Mouse (Mus musculus) monocyte, adult 5-6 weeks (primary cell): ENCODE measurements around the gene Pafah1b2. TPM values are rescaled to one million over a fixed set of nuclear protein-coding genes. Genes with fewer than 3 reads are reported as not detected.

Source experiments
- ATAC-seq: fragments of 153-309, 156-312 bp; replicated peaks from 2 replicates; pipeline ENCODE4 v1.8.0; 2017; ENCODE audit warnings: mild to moderate bottlenecking; ENCODE audit not compliant: low TSS enrichment, insufficient number of reproducible peaks, severe bottlenecking, poor library complexity, low FRiP score
- total RNA-seq: library from RNA; stranded (forward); fragments of 200-1000, 200-491, 200-594 nt; gene quantifications from 3 replicates; pipeline ENCODE4 v1.2.3, GENCODE M21; 2017

Gene Pafah1b2
- total RNA-seq, 1 experiment from 2014 or later, result 77.9 TPM

GRCm38 (mm10) chr9:46030184-46030583, 17.7 kb upstream of the Pafah1b2 start:
- ATAC-seq, result no peak

- no peak for ATAC-seq
Observed at GRCm38 (mm10) chr9:46029534-46029933, 17.0 kb upstream of the Pafah1b2 start.

GRCm38 (mm10) chr9:46027994-46028393, 15.5 kb upstream of the Pafah1b2 start:
- no peak for ATAC-seq

- ATAC-seq, result no peak
Observed at GRCm38 (mm10) chr9:46026058-46026849, 13.8 kb upstream of the Pafah1b2 start.

- no peak for ATAC-seq
Observed at GRCm38 (mm10) chr9:46023591-46023990, 11.1 kb upstream of the Pafah1b2 start.

- no peak for ATAC-seq
Observed at GRCm38 (mm10) chr9:46019975-46020374, 7.5 kb upstream of the Pafah1b2 start.

- no peak for ATAC-seq
Observed at GRCm38 (mm10) chr9:46018316-46018715, 5.8 kb upstream of the Pafah1b2 start.

- no peak for ATAC-seq
Observed at GRCm38 (mm10) chr9:46016417-46016816, 3.9 kb upstream of the Pafah1b2 start.

GRCm38 (mm10) chr9:46015831-46016230, 3.3 kb upstream of the Pafah1b2 start:
- ATAC-seq, result no peak

- no peak for ATAC-seq
Observed at GRCm38 (mm10) chr9:46015081-46015551, 2.6 kb upstream of the Pafah1b2 start.

GRCm38 (mm10) chr9:46014251-46014681, 1.8 kb upstream of the Pafah1b2 start:
- peak; percentile 50 for ATAC-seq

- ATAC-seq, result no peak
Observed at GRCm38 (mm10) chr9:46013616-46014015, 1.1 kb upstream of the Pafah1b2 start.

- no peak for ATAC-seq
Observed at GRCm38 (mm10) chr9:46013009-46013586, 608 bp upstream of the Pafah1b2 start.

GRCm38 (mm10) chr9:46011094-46011970, 1.2 kb downstream of the Pafah1b2 start:
- ATAC-seq, result no peak

GRCm38 (mm10) chr9:46009669-46009983, 2.9 kb downstream of the Pafah1b2 start:
- ATAC-seq, result peak; percentile 65

GRCm38 (mm10) chr9:46008931-46009668, 3.4 kb downstream of the Pafah1b2 start:
- no peak for ATAC-seq

- no peak for ATAC-seq
Observed at GRCm38 (mm10) chr9:46006224-46006623, 6.3 kb downstream of the Pafah1b2 start.

- no peak for ATAC-seq
Observed at GRCm38 (mm10) chr9:46004529-46004928, 8.0 kb downstream of the Pafah1b2 start.

GRCm38 (mm10) chr9:46003729-46004128, 8.8 kb downstream of the Pafah1b2 start:
- ATAC-seq, result no peak
